Mouse (Mus musculus): ENCODE measurements at regions not wholly inside any gene's neighbourhood (a gene's known extent, or its start where the extent isn't known, plus 50 kb on each side); places are given as distances from the start of the nearest gene placed in this dataset.

DNA sequence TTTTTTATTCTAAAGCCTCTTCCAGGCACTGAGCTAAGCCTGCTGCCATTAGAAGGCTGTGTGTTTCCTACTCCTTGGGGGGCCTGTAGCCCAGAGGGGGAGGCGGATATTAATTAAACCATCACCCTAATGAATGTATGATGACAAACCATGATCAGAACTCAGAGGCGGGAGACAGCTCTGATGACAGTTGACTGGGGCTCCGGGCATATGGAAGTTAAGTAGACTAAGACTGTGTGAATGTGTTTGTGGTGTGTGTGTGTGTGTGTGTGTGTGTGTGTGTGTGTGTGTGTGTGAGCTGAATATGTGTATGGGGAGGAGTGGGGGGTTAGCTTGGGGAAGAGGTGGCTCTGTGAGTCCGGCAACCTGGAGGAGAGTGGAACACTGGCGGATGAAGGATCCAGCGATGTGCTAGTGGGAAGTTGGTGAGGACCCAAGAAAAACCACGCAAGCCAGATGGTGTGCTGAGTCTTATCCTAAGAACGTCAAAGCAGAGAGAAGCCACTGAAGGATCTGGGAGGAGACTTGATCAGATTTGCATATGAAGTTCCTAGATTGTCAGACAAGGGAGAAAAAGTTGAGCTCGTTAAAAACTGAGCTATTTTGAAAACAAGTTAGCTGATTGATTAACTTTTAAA lies 256.7 kb downstream of the Lmx1a start:
- peaks cover 20% of the 10 kb centered on the region for H3K4me1 ChIP-seq
- ATAC-seq, result peak; percentile 58; the same call in 1 of the 2 replicates
- no peak overlapping the region for H3K9ac ChIP-seq
- H3K27ac ChIP-seq, result no peak overlapping the region
- no peak overlapping the region for H3K4me3 ChIP-seq
- H3K27me3 ChIP-seq, result no peaks in the 10 kb centered on the region
- no peak overlapping the region for H3K4me2 ChIP-seq
- WGBS, result 39% methylated on average over 9 of the region's 9 CpGs
- no peaks in the 10 kb centered on the region for H3K9me3 ChIP-seq (replicated peaks)
- H3K36me3 ChIP-seq (ENCODE audit: poor library complexity, severe bottlenecking), result no peaks in the 10 kb centered on the region

DNA sequence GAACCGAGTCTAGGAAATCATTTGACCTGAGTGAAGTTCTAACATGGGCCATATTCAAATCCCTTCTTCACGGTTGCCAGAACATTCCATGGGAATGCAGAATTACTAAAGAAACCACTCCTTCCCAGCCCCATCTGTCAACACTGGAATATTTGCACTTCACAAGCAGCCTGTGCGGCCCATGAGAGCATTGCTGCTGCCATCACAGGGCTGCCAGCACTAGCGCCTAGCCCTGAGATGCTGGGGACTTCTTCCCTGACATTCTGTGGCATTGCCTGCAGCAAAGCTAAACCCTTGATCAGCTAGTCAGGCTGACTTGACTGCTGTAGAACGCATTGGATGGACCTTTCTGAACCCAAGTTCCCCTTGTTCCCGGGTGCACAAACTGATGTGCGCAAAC lies 258.8 kb downstream of the Lmx1a start:
- no peak for ATAC-seq
- peaks cover 14% of the 10 kb centered on the region for H3K4me1 ChIP-seq
- WGBS, result 86% methylated on average over 7 of the region's 7 CpGs

DNA sequence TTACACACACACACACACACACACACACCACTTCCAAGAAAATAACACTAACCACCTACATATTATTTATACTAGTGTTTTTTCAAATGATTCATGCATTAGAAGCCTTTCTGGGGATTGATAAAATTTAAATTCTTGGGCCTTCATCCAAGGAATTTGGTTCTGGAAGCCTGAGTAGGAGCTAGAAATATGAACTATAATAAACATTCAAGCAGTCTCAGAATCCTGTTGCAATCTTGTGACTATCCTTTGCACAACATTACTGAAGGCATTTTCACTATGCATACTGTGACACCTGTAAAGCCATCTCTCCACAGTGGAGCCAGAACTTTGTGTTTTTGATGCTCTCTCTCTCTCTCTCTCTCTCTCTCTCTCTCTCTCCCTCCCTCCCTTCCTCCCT lies 262.7 kb downstream of the Lmx1a start:
- no peak for ATAC-seq
- Histone ChIP-seq H3K36me3 (ENCODE audit: poor library complexity, severe bottlenecking) (no peaks in the 10 kb centered on the region), H3K27ac (no peak overlapping the region), H3K4me1 (0 out of 2 replicates have a peak, but pooled peaks cover 4% of the 10 kb centered on the region), H3K9me3 (replicated peaks) (no peaks in the 10 kb centered on the region; the same call in 1 of the 2 replicates), H3K27me3 (no peaks in the 10 kb centered on the region), H3K4me2 (no peak overlapping the region), H3K4me3 (no peak overlapping the region), H3K9ac (no peak overlapping the region)

More for the DNA sequence above, 258.8 kb downstream of the Lmx1a start:
- Histone ChIP-seq H3K4me3 (no peak overlapping the region), H3K36me3 (ENCODE audit: poor library complexity, severe bottlenecking) (no peaks in the 10 kb centered on the region), H3K9ac (no peak overlapping the region), H3K4me2 (no peak overlapping the region), H3K27me3 (no peaks in the 10 kb centered on the region), H3K27ac (no peak overlapping the region), H3K9me3 (replicated peaks) (no peaks in the 10 kb centered on the region; the same call in 1 of the 2 replicates)

DNA sequence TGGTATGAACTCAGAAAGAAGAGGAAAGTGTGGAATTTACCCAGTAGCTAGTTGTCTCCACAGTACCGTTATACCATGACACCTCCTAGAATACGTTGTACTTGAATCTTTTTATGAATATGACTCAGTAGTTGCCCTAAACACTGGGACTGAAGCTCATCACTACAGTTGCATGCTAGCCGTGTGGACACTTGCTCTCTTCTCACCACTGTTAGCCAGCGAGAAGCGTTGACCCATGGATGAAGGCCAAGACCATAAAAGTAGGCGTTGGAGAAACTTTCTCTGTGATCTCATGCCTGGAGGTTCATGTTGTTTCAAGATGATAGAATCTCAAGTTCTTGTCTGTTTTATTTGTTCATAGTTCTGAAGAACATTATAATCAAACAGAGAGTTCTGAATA lies 269.5 kb downstream of the Lmx1a start:
- Histone ChIP-seq H3K9ac (no peak overlapping the region), H3K36me3 (ENCODE audit: poor library complexity, severe bottlenecking) (no peaks in the 10 kb centered on the region), H3K27me3 (no peaks in the 10 kb centered on the region), H3K4me1 (0 out of 2 replicates have a peak, but pooled peaks cover 10% of the 10 kb centered on the region), H3K4me3 (no peak overlapping the region), H3K9me3 (replicated peaks) (no peaks in the 10 kb centered on the region), H3K4me2 (no peak overlapping the region), H3K27ac (no peak overlapping the region)
- no peak for ATAC-seq
- WGBS, result 91% methylated on average over 6 of the region's 6 CpGs

DNA sequence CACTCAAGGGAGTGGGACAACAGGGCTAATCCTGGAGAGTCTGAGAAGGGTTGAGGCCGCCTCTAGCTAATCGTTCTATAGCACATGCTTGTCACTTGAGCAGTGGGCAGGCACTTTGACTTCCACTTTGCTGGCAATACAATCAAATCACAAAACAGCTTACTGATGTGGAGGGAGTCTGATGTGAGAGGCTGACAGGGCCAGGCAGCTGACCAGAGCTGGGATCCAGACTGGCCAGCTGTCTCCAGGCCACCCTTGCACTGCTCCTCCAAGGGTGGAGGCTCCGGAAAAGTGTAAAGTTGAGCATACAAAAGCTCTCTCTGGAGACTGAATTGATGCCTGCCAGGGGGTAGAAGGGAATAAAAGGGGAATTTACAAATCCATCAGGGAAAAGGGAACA lies 280.5 kb downstream of the Lmx1a start:
- Histone ChIP-seq H3K27ac (no peak overlapping the region), H3K4me2 (no peak overlapping the region), H3K36me3 (ENCODE audit: poor library complexity, severe bottlenecking) (no peaks in the 10 kb centered on the region), H3K9ac (no peak overlapping the region), H3K4me1 (0 out of 2 replicates have a peak, but pooled peaks cover 8% of the 10 kb centered on the region), H3K4me3 (no peak overlapping the region), H3K9me3 (replicated peaks) (no peaks in the 10 kb centered on the region), H3K27me3 (no peaks in the 10 kb centered on the region)
- 0 out of 2 replicates have a peak, but pooled peaks have one; percentile 43 for ATAC-seq
- 19% methylated on average over 3 of the region's 3 CpGs for WGBS

DNA sequence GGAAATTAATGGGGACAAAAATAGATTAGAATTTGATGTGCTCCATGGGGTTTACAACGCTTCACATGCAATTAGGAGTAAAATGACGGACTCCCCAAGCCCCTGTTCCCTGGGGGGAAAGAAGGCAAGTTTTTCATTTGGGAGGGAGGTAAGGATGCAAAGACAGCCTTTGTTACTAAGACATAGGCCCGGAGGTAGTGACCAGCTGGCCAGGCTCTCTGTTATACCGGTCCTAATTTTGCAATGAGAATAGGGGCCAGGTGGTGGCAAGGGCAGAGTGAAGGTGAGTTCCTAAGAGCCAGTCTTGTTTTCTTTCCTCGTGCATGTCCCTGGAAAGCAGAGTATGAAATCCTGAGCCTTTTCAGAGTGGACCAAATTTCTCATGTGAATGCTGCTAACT lies 280.9 kb downstream of the Lmx1a start:
- H3K4me2 ChIP-seq, result no peak overlapping the region
- no peaks in the 10 kb centered on the region for H3K27me3 ChIP-seq
- H3K9ac ChIP-seq, result no peak overlapping the region
- H3K4me1 ChIP-seq, result 0 out of 2 replicates have a peak, but pooled peaks cover 8% of the 10 kb centered on the region
- ATAC-seq, result no peak
- WGBS, result 9% methylated on average over 5 of the region's 5 CpGs
- no peak overlapping the region for H3K4me3 ChIP-seq
- H3K36me3 ChIP-seq (ENCODE audit: poor library complexity, severe bottlenecking), result no peaks in the 10 kb centered on the region
- no peaks in the 10 kb centered on the region for H3K9me3 ChIP-seq (replicated peaks)
- H3K27ac ChIP-seq, result no peak overlapping the region

DNA sequence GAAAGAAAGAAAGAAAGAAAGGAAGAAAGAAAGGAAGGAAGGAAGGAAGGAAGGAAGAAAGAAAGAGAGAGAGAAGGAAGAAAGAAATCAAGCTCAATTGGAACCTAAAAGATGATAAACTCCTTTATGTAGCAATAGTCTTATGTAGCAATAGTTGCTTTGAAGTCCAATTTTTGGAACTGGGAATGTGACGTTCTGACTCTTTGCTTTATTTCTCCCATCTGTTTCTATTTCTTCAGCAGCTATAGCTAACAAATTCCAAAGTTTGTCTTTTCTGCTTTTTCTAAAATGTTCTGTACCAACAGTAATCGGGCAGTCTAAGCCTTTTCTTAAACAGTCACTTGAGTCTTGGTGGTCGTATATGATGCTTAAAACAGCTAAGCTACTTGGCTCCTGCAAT lies 287.7 kb downstream of the Lmx1a start:
- H3K36me3 ChIP-seq (ENCODE audit: poor library complexity, severe bottlenecking), result no peaks in the 10 kb centered on the region
- no peak overlapping the region for H3K4me2 ChIP-seq
- H3K27ac ChIP-seq, result no peak overlapping the region
- H3K4me1 ChIP-seq, result no peaks in the 10 kb centered on the region
- no peaks in the 10 kb centered on the region for H3K9me3 ChIP-seq (replicated peaks)
- WGBS, result 82% methylated on average over 3 of the region's 3 CpGs
- H3K9ac ChIP-seq, result no peak overlapping the region
- H3K4me3 ChIP-seq, result no peak overlapping the region
- H3K27me3 ChIP-seq, result no peaks in the 10 kb centered on the region
- no peak for ATAC-seq

DNA sequence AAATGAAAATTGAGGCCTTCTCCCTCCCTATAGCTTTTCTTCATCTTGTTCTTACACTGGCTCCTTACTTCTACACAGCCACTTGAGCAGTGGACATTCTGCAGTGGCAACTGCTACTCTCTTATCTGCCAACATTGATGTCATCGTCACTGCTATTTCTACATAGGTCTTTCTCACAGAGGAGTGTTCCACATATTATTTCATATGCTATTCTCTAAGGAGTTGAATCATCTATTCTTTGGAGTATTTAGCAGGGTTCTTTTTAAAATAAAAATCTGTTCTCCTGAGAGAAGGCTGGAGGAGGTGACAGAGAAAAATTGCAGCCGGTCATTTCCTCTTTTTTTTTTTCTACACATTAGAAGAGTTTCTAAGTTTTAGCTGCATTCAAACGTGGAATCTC lies 290.1 kb downstream of the Lmx1a start:
- Histone ChIP-seq H3K27me3 (no peaks in the 10 kb centered on the region), H3K9ac (no peak overlapping the region), H3K9me3 (replicated peaks) (no peaks in the 10 kb centered on the region), H3K4me2 (no peak overlapping the region), H3K4me3 (no peak overlapping the region), H3K4me1 (no peaks in the 10 kb centered on the region), H3K36me3 (ENCODE audit: poor library complexity, severe bottlenecking) (no peaks in the 10 kb centered on the region), H3K27ac (no peak overlapping the region)
- no peak for ATAC-seq
- WGBS, result 84% methylated on average over 3 of the region's 3 CpGs

DNA sequence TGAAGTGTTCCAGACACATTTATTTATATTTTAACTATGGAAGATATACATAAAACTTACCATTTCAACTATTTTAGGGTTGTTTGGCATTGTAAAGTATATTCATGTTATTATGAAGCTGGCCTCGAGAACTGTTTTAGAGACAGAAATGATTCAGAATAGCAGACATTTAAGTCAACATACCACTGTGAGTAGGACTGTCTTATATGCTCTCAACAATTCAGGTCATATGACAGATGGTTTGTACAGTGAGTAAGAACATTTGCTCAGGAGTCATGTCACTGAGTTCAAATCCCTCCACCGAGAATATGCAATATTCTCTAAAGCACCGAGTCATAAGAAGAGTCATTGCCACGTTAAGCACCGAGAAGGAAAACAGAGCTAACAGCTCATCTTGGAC lies 290.6 kb downstream of the Lmx1a start:
- Histone ChIP-seq H3K4me1 (no peaks in the 10 kb centered on the region), H3K4me2 (no peak overlapping the region), H3K27me3 (no peaks in the 10 kb centered on the region), H3K4me3 (no peak overlapping the region), H3K27ac (no peak overlapping the region), H3K36me3 (ENCODE audit: poor library complexity, severe bottlenecking) (no peaks in the 10 kb centered on the region), H3K9ac (no peak overlapping the region), H3K9me3 (replicated peaks) (no peaks in the 10 kb centered on the region)
- no peak for ATAC-seq
- 93% methylated on average over 5 of the region's 5 CpGs for WGBS

DNA sequence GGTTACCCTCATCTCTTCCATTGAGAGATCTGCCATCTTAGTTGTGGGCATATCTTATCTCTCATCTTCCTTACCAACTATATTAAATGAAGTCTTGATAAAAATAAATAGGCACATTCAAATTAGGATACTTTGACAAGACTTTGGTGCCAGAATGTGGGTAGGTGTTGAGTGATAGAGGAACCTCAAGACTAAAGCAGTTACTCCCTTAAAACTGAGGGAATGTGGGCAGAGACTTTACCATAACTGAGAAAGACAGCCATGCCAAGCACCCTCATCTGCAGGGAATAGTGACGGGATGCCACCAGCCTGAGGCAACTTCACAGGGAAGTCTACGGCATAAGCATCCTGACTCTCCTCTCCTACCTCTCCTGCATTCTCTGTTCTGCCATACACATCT lies 292.3 kb downstream of the Lmx1a start:
- no peak overlapping the region for H3K27ac ChIP-seq
- H3K27me3 ChIP-seq, result no peaks in the 10 kb centered on the region
- no peak overlapping the region for H3K4me2 ChIP-seq
- no peaks in the 10 kb centered on the region for H3K36me3 ChIP-seq (ENCODE audit: poor library complexity, severe bottlenecking)
- no peak for ATAC-seq
- no peak overlapping the region for H3K4me3 ChIP-seq
- no peaks in the 10 kb centered on the region for H3K4me1 ChIP-seq
- WGBS, result 96% methylated on average over 2 of the region's 2 CpGs
- H3K9me3 ChIP-seq (replicated peaks), result no peaks in the 10 kb centered on the region
- H3K9ac ChIP-seq, result no peak overlapping the region

DNA sequence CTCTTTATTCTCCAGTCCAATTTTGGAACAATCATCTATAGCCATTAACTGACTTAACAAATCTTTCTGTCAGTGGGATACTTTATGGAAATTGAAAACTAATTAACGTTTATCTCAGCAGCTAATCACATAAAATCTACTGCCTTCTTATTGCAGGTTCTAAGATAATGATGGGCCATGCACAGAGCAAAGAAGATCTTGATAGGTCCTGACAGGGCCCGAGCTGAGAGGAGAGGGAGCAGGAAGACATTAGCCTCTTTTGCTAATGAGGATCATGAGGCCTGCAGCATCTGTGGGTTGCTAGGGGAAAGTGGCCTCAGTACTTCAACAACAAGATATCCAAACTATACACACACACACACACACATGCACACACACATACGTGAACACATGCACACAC lies 318.4 kb downstream of the Lmx1a start:
- Histone ChIP-seq H3K36me3 (ENCODE audit: poor library complexity, severe bottlenecking) (no peaks in the 10 kb centered on the region), H3K9me3 (replicated peaks) (no peaks in the 10 kb centered on the region), H3K4me1 (peaks cover 9% of the 10 kb centered on the region; the same call in 1 of the 2 replicates), H3K4me3 (no peak overlapping the region), H3K4me2 (no peak overlapping the region), H3K9ac (no peak overlapping the region), H3K27ac (no peak overlapping the region), H3K27me3 (no peaks in the 10 kb centered on the region)
- ATAC-seq, result no peak
- WGBS, result 72% methylated on average over 3 of the region's 3 CpGs

DNA sequence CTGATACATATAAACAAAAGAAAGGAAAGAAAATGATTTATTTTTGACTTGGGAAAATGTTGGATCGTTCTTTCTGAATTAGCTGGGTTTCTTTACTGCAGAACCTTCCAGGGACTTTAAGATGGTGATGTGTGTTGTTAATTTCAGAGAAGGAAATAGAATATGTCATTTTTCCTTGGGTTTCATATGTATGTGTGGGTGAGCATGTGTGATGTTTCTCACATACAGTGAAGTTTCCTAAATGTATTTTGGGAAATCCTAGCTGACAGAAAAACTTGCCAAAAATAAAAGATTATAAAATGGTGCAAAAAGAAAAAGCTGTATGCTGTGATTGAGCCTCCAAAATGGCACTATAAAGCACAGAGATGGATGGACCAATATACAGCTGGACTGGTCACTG lies 319.2 kb downstream of the Lmx1a start:
- no peaks in the 10 kb centered on the region for H3K9me3 ChIP-seq (replicated peaks)
- H3K4me2 ChIP-seq, result no peak overlapping the region
- H3K9ac ChIP-seq, result no peak overlapping the region
- ATAC-seq, result no peak
- H3K27ac ChIP-seq, result no peak overlapping the region
- 86% methylated on average over 1 of the region's 1 CpGs for WGBS
- H3K4me1 ChIP-seq, result peaks cover 9% of the 10 kb centered on the region; the same call in 1 of the 2 replicates
- H3K4me3 ChIP-seq, result no peak overlapping the region
- no peaks in the 10 kb centered on the region for H3K36me3 ChIP-seq (ENCODE audit: poor library complexity, severe bottlenecking)
- H3K27me3 ChIP-seq, result no peaks in the 10 kb centered on the region

DNA sequence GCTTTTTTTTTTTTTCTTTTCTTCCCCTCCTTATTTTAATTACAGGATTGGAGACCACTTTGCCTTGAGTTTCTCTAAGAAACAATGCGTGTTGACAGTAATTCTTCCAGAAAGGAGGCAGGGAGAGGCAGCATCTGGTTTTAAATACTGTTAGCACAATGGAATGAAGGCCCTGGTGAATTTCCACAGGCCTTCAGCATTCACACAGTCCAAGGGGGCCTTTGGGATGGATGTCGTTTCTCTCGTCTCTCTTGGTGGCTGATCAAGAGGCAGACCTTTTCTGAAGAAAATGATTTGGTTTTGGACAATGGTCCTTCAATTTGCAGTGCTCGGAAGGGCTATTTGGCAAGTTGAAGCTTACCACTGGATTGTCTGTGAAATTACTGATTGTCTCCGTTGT lies 321.4 kb downstream of the Lmx1a start:
- Histone ChIP-seq H3K36me3 (ENCODE audit: poor library complexity, severe bottlenecking) (no peaks in the 10 kb centered on the region), H3K4me2 (no peak overlapping the region), H3K9me3 (replicated peaks) (no peaks in the 10 kb centered on the region), H3K27me3 (no peaks in the 10 kb centered on the region), H3K4me3 (no peak overlapping the region), H3K4me1 (peaks cover 9% of the 10 kb centered on the region; the same call in 1 of the 2 replicates), H3K27ac (no peak overlapping the region), H3K9ac (no peak overlapping the region)
- ATAC-seq, result peak; percentile 62
- WGBS, result 27% methylated on average over 5 of the region's 5 CpGs

All from forebrain, embryonic 13.5 days (tissue).